Mouse (Mus musculus) natural killer cell, adult 2 months (primary cell): ENCODE measurements around the gene Mcf2l.

Experiments
- DNase-seq, 2 experiments: peaks; one replicate each; pipeline ENCODE4 v3.0.0; 2022; ENCODE audit warnings: low spot score in 2 of 2

Gene Mcf2l

DNA sequence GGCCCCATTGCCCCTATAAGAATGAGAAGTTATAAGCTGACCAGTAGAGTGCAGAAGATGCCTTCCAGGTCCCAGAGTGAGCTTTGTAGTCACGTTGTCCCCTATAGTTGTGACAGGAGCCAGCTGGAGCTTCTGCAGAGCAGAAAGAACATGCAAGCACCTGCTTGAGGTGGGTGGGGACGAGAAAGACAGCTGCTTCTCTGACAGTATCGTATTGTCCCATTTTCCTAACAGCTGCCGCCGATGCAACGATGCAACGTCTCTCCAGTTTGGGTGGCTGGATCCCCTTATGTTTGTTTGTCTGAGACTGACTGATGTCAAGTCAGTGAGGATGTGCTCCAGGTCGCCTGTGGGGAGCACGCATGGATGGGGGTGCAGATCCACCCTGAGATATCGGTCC lies 117.8 kb downstream of the Mcf2l start:
- no peak for DNase-seq

DNA sequence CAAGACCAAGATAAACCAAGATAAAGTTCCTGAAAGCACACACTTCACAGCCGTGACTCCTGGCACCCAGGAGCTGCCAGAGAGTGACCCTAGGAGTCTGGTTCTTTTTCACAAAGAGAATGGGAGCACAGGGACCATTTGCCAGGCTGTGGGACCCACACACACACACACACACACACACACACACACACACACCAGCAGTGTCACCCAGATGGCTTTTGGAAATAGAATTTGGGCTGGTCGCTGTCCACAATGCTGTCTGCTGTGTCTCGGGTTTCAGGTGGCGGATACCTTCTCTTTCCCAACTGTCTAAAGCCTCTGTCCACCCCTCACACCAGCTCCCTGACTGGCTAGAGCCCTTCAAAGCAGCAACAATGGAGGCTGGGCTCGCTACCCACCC lies 120.9 kb downstream of the Mcf2l start:
- no peak for DNase-seq

DNA sequence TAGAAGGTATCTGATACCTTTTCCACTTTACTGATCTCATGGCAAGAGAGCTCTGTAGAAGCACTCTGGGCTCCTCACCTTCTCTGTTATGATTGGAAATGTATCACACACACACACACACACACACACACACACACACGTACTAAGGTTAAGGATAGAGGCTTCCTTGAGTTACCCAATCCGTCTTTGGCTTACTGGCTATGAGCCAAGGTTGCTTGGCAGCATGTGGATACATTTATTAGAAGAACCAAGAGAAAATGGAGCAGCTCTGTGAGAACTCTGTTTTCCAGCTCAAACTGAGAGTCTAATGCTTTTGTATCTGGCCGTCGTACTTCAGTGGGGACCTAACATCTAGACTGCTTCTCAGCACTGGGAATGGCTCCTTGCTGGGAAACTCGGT lies 121.9 kb downstream of the Mcf2l start:
- DNase-seq = no peak

DNA sequence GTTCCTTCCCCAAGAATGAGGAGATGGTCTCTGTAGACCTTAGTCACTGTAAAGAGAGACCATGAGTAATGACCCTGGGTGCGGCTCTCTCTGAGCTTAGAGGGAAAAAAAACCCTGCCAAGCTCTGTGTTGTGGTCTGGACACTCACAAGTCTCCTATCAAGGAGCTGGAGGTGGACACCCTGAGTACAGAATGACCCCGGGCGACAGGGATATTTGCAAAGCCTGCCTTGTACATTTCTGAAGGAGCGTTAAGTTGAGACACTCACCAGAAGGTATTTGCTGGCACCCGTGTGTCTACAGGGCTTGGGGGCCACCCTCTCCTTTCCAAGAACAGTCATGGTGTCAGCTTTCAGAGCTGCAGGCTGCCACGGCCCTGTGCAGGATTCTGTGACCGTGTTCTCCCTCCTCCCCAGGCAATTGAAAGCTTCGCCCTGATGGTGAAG lies 123.2 kb downstream of the Mcf2l start:
- no peak for DNase-seq

DNA sequence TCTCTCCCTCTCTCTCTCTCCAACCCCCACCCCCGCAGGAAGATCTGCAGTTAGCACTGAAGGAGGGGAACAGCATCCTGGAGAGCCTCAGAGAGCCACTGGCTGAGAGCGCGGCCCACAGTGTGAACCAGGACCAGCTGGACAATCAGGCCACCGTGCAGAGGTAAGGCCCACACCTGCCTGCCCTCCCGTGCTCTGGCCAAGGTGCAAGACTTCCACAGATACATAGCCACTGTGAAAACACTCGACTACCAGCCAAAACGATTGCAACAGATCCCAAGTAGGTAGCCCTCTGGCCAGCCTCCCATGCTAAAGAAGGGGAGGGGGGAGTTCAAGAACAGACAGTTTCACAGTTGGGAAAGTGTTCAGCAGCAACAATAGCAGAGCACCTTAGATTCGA lies 124.7 kb downstream of the Mcf2l start:
- DNase-seq = no peak

DNA sequence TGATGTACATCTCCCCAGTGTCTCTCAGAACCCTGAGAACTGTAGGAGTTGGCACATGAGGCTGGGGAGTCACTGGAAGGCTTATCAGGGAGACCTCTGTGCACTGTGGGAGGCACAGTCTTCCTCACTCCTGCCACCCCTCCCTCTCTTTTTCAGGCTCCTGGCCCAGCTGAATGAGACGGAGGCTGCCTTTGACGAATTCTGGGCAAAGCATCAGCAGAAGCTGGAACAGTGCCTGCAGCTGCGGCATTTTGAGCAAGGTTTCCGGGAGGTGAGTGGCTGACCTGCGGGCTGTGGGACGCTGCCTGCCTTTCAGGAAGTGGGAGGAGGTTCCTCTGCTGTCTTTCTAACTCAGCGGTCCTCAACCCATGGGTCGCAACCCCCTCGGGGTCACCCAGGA lies 126.2 kb downstream of the Mcf2l start:
- no peak for DNase-seq

DNA sequence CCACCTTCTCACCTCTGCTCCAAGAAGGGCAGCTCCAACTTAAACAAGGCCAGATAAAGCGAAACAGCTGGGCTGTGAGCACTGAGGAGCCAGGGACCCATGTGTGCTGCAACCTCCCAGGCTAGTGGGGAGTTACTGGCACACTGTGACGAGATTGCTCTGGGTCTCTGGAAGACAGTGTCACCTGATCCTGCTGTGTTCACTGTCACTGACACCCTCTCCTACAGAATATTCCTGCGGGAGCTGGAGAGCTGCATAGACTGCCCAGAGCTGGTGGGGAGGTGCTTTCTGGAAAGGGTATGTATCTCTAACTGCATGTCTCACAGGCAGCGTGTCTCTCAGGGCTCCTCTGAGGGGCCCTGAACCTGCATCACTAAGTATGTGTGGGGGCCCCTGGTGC lies 133.9 kb downstream of the Mcf2l start:
- no peak for DNase-seq

DNA sequence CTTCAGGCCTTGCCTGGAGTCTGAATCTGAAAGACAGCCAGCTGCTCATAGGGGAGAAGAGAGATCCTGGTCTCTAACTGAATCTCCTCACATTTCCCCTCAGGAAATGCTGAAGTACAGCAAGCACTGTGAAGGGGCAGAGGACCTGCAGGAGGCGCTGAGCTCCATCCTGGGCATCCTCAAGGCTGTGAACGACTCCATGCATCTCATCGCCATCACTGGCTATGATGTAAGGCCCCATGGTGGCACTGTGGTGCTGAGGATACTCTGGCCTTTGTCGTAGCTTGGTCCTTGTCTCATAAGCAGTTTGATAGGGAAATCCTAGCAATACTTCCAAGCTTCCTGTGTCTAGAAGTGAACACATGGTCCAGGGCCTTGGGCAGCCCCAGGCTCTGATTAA lies 136.7 kb downstream of the Mcf2l start:
- no peak for DNase-seq

DNA sequence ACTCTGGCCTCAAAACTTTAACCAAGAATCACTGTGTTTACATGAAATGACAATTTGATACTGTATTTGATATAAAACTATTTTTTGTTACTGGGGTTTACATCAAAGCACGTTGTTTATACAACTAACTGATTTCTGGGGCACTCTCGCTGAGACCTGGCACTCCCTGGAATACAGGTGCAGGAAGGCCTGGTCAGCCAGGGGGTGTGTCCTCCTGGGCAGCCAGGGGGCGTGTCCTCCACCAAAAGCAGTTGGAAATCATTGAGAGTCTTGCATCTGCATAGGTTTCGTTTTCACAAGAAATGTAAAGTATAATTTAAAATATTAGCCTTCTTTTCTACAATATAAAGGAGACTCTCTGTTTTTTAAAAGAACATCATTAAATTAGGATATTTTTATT lies 146.0 kb downstream of the Mcf2l start:
- no peak for DNase-seq

DNA sequence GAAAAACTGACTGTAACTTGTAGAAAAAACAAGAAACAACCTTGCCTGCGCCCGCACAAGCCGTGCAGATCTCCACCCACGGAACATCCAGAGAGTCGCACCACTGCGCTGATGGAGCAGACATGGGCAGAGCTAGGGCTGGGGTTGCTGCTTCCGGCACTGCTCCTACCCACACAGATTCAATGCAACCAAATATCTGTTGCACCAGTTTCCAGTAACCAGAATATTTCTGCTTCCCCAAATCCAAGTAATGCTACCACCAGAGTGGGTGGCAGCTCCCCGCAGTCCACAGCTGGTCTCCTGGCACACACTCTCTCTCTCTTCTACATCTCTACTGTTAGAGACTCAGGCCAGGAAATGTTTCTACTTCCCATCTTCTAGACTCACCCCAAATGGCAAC lies 148.2 kb downstream of the Mcf2l start:
- DNase-seq = no peak

DNA sequence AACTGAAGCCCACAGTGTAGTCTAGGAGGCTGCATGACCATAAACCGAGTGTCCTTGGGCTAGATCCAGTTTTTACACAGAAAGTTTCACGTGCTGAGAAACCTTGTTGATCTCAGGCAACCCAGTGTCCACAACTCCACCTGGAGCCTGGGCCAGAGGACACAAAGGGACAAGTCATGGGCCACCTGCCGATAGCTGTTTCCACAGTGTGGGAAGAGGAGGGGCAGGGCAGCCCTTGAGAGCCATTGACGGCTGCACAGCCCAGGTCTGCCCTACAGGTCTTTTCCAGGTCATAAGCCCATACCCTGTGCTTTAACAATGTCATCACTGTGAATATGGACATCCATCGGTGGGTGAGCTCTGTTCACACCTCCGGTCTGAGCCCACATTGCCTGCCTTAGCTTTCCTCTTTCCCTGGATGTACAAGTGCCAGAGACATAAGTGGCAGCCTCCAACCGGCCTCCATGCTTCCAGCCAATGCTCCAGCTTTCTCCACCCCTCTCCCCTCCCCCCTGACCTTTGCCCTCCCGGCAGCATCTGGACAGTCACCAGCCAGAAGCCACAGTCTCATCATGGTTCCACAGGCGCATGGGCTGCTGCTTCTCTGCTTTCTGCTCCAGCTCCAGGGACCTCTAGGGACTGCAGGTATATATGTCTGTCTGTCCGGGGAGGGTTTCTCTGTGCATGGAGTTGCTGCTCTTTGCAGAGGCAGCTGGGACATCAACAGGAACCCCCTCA lies 152.1 kb downstream of the Mcf2l start, which contains the start of gene F7:
TSS of gene F7 (plus strand) at position 548 of the 738 bp plus-strand sequence.
- DNase-seq = no peak

DNA sequence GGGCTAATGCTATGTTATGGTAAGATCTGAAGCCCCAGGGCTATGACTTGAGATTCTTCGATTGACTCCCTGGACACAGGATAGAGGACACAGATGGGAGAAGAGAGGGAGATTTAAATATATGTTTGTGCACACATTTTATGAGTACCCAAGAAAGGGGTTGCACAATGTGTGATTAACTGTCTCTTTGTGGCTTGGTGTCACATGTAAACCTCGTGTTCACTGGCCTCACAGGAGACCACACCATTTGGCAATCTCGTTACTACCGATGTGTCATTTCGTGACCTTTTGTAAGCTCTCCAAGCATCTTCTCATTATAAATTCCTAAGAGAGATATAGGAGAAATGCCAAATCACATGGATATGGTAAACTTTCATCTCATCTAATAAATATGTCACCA lies 154.0 kb downstream of the Mcf2l start:
- no peak for DNase-seq

DNA sequence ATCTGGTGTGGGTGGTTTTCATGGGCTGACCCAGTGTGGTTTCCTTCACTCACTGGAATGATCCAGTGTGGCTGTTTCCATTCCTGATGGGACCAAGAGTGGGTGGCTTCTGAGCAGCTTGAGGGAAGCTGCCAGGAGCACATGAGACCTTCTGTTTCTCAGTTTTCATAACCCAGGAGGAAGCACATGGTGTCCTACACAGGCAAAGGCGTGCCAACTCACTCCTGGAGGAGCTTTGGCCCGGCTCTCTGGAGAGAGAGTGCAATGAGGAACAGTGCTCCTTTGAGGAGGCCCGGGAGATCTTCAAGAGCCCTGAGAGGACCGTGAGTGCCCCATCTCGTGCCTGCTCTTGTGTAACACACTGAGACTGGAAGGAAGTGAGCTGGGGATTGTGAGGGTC lies 154.9 kb downstream of the Mcf2l start:
- DNase-seq = no peak

DNA sequence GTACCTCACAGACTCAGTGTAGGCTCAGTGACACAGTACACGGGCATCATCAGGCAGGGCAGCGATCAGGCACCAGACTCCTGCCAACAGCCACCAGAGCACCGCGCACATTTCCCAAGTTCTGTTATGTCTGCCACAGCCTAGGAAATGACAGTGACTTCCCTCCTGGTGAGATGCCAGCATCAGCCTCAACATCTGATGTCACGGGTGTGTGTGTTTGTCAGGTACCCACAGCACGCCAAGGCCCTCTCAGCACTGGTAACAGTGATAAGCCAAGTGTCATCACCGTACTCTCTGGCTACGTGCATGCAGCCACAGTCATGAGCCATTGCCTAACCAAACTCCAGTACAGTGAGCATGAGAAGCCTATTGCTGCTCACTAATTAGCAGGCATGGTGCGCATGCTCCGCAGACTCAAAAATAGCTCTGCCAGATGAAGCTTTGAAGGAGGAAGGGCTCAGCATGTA lies 162.8 kb downstream of the Mcf2l start:
- no peak for DNase-seq

DNA sequence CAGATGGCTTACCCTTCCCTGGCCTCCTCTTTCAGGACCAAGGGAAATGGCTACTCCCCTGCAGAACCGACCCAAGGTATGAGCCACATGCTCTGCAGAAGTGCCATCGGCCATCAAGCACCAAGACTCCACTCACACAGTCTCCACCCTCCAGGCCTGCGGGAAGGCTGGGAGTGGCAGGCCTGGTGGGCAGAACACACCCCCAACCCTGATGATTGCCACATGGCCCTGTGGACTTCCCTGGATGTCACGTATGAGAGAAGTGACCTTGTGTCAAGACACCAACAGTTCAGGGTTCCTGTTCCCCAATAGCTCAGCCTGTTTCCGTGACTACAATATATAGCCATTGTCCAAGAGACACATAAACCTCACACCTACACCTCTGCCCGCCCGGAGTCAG lies 163.4 kb downstream of the Mcf2l start, which contains the start of gene F10:
TSS of gene F10 (plus strand) at position 294 of the 400 bp plus-strand sequence.
- no peak for DNase-seq

DNA sequence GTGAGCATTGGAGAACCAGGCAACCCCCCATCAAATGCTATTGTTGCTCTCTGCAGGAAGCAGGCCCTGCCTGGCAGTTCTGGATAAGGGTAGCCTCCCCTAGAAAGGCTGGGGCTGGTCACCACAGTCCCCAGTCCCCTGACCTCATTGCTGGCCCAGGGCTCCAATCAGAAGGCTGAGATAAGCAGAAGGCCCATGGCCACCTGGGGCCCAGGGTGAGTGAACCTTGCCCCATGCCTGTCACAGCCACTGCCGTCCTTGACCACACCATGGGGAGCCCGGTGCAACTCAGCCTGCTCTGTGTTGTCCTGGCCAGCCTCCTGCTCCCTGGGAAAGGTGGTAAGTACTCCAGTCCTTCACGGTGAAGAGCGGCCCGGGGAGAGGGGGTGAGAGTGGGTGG lies 164.0 kb downstream of the Mcf2l start:
- DNase-seq = no peak

DNA sequence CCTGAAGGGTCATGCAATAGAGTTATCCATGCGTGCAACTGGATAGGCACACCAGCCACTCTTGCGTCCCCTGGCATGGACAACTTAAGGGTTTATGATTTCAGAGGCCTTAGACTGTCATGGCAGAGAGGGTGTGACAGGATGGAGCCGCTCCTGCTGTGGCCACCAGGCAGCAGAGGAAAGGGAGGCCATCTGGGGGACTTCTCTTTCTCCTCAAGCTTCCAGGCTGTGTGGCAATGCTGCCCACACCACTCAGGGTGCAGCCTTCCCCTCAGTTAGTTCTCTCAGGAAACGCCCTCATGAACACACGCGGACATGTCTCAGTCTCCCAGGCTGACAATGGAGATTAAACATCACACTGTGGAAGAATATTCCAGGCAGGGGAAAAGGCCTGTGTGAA lies 165.4 kb downstream of the Mcf2l start:
- DNase-seq = no peak

DNA sequence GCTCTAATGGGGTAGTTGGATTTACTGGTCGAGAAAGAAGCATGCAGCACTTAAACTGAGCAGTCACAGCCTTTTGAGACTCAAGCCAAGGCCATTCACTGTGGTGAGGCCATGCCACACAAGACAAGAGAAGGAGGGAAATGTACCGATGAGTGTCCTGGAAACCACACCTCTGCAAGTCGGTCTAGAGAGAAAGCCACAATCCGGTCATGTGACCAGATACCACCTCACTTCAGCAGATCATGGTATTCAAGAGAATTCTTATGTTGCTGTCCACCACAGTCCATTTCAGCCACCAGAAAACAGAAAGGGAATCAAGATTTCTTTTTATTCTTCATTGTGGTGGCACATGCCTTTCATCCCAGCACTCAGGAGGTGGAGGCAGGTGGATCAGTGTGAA lies 167.9 kb downstream of the Mcf2l start:
- peak in 1 of 2 experiments; percentile 28 for DNase-seq

DNA sequence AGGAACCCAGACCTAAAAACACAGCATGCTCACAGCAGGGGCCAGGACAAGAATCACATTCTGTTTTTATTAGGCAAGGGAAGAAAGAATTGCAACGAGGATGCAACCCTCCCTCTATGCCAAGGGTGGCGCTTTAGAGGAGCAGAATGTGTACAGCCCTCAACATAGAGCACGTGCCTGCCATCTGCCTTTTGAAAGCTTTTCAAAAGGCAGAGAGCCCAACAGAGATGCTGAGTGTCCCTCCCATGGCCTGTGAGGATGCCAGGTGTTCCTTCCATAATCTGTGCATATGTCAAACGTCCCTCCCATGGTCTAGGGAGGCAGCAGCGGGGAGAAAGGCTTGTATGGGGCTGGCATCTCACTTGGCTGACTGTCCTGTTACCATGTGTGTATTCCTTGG lies 174.0 kb downstream of the Mcf2l start:
- no peak for DNase-seq

DNA sequence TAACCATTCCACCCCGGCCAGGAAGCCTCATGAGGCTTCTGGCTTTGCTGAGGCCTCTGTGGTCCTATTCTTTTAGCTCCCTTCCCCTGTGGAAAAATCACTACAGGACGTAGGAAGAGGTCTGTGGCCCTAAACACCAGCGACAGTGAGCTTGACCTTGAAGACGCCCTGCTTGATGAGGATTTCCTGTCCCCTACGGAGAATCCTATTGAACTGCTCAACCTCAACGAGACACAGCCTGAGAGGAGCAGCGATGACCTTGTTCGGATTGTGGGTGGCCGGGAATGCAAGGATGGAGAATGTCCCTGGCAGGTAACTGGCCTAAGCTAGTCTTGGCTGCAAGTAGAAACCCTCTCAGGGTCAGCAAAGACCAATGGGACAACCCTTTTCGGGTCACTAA lies 176.9 kb downstream of the Mcf2l start:
- DNase-seq = no peak

DNA sequence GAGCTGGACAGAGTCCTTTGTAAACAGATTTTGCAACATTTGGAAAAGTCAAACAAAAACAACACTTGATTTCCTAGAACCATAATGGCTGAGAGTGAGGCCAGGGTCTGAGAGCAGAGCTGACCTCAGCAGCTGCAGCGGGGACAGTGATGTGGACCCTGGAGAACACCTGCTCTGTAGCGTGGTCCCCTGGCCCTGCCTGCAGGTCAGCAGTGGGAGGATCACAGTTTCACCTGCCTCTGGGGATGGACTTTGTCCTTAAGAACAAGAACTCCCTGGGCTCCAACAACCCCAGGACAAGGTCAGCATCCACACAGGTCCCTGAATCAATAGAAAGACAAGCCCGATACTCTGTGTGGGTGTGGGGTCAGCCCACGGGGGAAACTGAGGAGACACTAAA lies 183.7 kb downstream of the Mcf2l start:
- DNase-seq = no peak

DNA sequence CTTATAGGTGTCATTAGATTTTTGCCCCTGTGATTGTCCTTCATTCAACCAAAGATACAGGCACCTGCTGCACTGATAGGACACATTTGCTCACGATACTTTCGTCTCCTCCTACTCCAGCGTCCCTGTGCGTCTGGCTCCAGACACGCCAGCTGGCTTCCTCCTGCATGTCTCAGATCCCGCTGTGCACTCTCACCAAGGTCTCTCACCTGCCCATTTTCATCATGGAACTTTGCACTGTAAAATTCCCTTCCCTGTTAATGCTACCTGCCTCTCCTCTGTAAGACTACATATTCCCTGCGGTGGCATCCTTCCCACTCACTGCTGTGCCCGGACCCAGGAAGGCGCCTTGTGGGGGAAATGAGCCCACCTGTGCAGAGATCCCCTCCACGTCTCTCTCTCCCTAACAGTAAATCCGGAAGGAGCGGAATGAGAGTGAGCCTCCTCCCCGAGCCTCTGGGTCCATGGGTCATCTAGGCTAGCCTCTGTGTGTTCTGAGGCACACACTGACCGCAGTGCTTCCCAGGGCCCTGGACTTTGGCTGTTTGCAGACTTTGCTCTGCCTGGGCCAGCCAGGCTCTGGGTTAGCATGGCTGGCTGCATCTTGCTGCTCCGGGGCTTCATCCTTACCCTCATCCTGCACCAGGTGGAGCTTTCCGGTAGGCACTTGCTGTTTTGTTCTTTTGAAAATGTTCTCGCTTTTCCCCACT lies 187.0 kb downstream of the Mcf2l start, which contains the start of gene Proz:
TSS of gene Proz (plus strand) at position 474 of the 710 bp plus-strand sequence.
- DNase-seq = no peak

DNA sequence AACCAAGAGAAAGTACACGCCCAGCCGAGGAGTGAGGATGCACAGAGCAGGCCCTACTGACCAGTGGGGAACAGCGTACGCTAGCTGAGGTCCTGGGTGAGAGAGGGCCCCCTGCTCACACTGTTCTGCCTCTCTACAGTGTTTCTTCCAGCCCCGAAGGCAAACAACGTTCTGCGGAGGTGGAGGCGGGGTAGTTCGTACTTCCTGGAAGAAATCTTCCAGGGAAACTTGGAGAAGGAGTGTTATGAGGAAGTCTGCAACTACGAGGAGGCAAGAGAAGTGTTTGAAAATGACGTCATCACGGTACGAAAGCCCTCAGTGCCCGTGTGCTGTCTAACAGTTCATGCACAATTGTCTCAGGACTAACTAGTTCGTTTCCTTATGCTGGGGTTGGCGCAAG lies 189.5 kb downstream of the Mcf2l start:
- DNase-seq = no peak
